Mouse (Mus musculus) E14TG2a.4 (cell line): Measurements from ENCODE around the gene Pspc1.

Experiments
- CTCF ChIP-seq: conservative IDR thresholded peaks from 2 replicates; pipeline ENCODE4 v1.5.1; 2014; ENCODE audit warnings: low read length
- POU5F1 ChIP-seq: IDR thresholded peaks from 2 replicates; pipeline ENCODE4 v1.6.1; 2014; ENCODE audit warnings: low read length, borderline replicate concordance

GRCm38 (mm10) chr14:56695495-56695894 lies 82.6 kb downstream of the Pspc1 start:
- TF ChIP-seq CTCF (no peak), POU5F1 (no peak)
